Mouse (Mus musculus) liver, adult (tissue): ENCODE results near the gene Gm21976.

Experiments used
- GATA4 ChIP-seq: IDR thresholded peaks from 2 replicates; pipeline ENCODE4 v1.6.1; 2014; ENCODE audit warnings: mild to moderate bottlenecking, low read length; ENCODE audit not compliant: insufficient replicate concordance

Gene Gm21976

GRCm38 (mm10) chr13:98356176-98356972, 76.7 kb downstream of the Gm21976 start:
- TF ChIP-seq GATA4, result no peak
